Mouse (Mus musculus): ENCODE data around the gene Cyth3.

Cyth3 gene

DNA sequence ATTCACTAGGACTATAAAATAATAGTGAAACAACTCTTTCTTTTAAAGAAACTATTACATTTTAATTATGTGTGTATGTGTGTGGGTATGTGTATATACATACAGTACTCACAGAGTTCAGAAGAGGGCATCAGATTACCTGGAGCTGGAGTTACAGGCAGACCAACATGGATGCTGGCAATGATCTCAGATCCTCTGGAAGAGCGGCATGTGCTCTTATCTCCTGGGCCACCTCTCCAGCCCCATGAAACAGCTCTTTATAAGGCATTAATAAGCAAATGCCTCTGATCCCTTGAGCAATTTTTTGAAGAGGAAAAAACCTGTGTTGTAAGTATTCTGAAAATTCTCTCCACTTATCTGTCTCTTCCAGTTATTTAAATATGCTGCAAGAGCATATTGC is 43.8 kb downstream of the Cyth3 start:
- DNase-seq (ENCODE audit: low spot score in 2 of 2) = no peak

DNA sequence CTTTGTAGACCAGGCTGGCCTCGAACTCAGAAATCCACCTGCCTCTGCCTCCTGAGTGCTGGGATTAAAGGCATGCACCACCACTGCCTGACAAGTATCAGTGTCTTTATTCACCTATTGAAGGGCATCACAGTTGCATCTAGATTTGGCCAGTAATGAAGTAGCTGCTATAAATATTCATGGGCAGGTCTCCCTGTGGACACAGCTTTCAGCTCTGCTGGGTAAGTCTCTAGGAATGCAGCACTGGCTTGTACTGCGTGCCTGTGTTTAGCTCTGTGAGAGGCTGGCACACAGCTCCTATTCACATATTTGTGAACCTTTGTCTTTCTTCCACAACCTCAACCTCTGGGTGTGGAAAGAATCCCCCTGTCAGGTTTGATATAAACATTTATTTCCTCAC is 46.6 kb downstream of the Cyth3 start:
- DNase-seq (ENCODE audit: low spot score in 2 of 2) = no peak

DNA sequence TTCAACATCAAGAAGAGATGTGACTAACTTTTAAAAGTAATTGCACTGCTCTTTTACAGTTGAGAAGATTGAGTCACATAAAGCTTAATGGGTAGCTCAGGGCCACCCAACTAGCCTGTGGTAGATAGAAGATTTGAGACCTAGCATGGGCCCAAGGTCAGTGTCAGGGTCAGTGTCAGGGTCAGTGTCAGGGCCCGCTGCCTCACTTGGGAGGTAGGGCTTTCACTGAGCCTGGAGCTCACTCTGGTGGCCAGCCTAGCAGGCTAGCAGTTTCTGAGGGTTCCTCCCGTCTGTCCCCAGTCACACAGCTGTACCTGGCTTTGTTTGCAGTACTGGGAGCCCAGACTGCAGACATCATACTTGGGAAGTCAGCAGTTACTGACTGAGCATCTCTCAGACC is 47.1 kb downstream of the Cyth3 start:
- DNase-seq (ENCODE audit: low spot score in 2 of 2) = no peak

DNA sequence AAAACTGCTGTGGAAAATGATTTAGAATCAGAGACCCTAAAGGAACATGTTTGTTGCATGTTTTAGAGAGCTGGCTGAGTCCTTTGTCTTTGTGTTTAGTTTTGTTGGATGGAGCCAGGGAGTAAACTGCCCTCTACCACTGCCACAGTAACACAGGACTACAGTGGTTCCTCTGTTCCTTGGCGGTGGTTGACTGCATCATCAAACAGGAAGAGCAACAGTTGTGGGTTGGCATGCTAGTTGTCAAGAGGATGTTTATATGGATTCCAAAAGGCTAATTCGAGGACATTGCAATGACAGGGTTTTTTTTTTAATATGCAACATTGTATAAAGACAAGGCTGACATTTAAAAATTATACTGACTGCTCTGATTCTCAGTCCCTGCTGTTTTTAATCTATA is 47.6 kb downstream of the Cyth3 start:
- no peak for DNase-seq (ENCODE audit: low spot score in 2 of 2)

DNA sequence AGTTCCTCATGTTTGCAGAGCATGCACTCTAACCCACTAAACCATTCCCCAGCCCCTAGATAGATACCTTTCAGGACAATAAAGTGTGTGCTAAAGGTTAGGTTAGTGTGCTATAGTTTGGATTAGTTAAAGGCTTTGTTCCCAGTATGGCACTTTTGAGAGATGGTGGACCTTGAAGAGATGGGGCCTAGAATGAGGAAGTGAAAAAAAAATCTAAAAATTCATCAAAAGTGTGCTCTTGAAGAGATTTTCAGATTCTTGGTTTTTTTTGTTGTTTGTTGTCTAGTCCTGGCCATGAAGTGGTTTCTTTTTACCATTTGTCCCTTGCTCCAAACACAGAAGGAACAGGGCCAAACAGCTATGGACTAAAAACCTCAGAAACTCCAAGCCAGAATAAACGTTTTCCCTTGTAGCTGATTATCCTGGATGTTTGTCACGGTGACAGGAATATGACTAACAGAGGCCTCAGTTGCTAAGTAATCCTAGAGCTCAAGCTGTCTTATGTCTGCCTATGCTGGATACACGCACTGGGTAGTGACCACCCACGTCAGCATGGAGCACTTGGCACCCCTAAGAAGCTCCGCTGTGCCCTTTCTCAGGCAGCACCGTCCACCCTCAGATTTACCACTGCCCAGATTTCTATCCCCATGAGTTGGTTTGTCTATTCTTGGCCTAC is 48.6 kb downstream of the Cyth3 start:
- DNase-seq (ENCODE audit: low spot score in 2 of 2) = no peak

DNA sequence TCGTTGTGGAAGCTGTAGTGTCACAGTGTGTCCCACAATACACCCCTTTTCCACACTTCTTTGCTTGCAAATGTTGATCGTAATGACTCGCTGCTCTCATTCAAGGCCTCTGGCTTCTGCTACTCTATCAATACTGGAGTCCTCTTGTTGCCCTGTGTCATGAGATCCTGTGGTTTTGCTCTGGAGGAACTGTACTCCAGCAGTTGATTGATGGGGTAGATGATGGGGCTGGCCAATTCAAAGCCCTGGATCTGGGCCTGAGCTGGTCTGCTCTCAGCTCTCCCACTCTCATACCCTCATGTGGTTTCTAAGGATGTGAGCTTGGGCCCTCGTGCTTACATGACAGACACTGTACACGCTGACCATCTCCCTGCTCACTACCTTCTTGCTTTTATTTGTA is 52.3 kb downstream of the Cyth3 start:
- DNase-seq (ENCODE audit: low spot score in 2 of 2) = no peak

DNA sequence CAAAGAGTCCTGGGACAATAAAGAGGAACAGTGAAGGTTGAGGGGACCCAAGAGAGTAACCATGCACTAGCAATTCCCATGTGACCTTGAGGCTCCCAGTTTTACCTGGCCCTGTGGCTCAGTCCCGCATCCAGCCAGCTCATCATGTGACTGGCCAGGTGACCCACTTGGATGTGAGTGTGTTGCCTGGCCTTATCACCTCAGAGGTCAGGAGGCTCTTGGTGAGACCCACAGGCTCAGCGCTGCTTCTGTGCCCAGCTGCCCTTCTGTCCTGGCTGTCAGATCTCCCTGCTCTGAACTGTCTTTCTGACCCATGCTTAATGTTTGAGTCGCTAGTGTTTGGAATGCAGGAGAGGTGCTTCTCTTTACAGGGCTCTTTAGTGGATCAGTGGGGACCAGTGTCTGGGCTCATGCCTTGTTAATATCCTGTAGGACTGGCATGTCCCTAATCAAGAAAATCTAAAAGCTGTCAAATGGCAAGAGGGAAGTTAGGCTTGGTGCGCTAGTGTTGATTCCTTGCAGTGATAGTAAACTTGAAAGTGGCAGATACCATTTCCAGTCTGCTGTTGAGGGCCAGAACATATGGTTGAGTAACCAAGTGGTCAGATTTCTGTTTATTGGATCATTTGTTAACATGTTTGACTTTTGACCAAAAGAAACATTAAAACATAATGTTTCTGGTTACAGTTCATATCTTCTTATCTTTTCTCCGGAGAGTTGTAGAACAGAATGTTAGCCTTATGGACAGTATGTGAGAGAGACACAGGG is 54.2 kb downstream of the Cyth3 start:
- DNase-seq (ENCODE audit: low spot score in 2 of 2) = no peak

DNA sequence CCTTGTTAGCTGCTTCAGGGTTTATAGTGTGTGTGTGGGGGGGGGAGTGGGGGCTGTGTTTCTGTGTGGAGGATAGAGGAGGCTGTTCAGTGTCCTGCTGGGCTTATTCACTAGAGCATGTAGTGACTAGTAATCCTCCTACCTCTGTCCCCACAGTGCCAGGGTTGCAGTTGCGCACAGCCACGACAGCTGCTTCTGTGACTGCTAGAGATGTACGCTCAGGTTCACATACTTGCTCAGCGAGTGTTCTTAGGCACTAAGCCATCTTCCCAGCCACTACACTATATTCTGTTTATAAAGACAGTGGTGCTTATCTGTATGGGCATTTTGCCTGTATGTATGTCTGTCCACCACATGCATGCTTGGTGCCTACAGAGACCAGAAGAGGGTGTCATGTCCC is 55.1 kb downstream of the Cyth3 start:
- DNase-seq (ENCODE audit: low spot score in 2 of 2) = no peak

DNA sequence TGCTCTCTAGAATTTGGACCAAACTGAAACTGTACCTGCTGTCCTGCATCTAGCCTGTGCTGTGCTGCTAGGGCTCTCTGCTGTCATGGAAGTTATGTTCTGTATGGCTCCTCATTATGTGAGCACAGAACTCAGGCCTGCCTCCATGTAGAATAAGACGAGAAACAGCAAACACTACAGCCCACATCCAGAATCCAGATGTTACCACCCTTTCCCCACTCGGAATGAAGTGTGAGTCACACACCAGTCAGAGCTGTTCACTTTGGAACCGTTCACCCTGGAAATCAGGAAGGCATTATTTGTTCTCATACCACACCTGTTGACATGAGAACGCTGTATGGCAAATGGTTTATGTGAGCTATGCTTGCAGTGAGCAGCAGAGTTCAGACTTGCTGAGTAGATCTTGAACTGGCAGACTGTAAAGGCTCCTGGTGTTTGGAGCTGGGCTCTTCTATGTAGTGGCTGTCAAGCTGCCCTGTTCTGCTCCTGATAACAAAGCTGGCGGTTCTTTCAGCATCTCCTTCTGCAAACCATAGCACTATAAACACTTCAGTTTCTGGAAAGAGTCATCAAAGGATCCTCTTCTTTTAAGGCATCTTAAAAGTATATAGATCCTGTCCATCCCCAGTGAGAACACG is 56.5 kb downstream of the Cyth3 start:
- peak in 1 of 2 experiments; percentile 24 for DNase-seq (ENCODE audit: low spot score in 2 of 2)

DNA sequence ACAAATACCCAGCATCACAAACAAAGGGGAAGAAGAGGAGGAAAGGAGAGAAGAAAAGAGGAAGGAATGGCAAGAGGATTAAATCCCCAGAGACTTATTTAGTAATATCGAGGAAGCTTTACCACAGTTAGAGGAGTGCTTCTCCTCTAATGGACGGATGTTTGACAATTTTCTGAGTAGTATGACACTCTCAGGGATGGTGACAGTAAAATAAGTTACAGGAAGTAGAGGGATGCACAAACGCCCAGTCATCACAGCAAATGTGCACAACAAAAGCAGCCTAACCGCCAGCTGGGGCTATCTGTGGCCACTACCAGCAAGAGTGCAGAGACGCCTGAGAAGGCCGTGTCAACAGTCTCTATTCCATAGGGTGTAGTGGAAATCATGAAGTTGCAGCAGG is 57.4 kb downstream of the Cyth3 start:
- DNase-seq (ENCODE audit: low spot score in 2 of 2) = no peak

DNA sequence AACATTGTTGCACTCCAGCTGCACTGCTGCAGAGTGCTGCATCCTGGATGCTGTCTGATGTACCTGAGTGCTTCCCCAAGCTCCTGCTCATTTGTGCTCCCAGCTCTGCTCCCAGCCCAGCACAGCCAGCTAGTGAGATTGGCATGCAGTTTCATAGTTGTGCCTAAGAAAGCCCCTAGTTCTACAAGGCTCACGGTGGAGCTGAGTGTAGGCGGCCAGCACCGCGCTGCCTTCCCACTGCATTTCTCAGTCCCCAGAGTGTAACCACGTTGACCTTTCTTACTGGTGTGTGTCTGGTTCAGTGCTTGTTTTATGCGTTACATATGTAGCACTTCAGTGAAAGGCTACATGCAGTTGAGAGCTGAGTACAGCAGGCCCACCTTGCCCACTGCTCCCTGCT is 61.4 kb downstream of the Cyth3 start:
- DNase-seq (ENCODE audit: low spot score in 2 of 2) = peak in 1 of 2 experiments; percentile 26

DNA sequence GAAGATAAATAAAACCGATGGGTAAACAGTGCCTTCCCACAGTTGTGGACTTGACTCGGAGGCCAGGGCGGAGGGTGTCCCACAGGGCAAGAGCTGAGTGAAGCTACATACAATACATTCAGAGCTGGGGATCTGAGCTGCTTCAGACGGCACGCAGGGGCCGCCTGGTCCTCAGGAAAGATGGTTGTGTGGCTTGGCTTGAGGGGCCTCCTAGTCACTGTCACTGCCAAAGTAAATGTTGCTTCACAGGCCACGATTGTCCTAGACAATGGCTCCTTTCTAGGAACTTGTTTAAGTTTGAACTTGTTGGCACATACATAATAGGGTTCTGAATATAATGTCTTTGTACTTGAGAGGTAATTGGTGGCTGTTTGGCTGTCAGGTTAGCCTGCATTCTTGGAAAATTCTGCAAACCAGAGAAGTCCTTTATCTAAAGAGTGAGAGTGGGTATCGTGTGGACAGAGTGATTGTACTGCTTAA is 62.7 kb downstream of the Cyth3 start:
- DNase-seq (ENCODE audit: low spot score in 2 of 2) = no peak

DNA sequence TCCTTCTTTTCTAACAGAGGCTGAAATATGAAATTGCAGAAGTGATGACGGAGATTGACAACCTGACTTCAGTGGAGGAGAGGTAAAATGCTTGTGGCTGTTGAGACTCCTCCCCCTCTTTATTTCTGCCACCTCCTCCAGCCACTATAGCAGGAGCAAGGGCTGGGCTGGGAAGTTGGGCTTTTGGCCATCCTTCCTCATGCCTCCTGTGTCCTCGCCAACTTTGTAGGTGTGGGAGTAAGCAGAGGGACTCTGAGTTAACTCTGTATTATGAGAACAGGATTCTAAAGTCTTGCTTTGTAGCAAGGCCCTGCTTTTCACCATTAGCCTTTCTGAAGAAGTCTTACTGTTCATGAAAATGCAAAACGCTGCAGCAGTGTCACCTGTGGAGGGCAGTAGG is 64.2 kb downstream of the Cyth3 start:
- no peak for DNase-seq (ENCODE audit: low spot score in 2 of 2)

DNA sequence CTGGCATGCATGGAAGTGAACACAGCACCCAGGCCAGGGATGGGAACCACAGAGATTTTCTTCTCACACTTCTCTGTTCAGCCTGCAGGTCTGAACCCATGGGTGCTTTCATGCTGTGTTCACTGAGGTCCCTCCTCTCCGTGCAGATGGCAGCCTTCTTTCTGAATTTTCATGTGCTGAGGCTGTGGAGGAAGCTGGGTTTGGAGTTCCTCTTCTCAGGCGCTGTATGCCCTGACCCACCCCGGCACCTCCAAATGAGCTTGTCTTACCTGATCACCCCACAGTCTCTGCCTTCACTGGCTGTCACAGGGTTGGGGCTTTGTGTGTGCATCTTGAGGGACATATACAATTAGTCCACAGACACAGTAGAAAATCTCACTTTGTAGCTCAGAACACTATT is 65.3 kb downstream of the Cyth3 start:
- DNase-seq (ENCODE audit: low spot score in 2 of 2) = no peak

DNA sequence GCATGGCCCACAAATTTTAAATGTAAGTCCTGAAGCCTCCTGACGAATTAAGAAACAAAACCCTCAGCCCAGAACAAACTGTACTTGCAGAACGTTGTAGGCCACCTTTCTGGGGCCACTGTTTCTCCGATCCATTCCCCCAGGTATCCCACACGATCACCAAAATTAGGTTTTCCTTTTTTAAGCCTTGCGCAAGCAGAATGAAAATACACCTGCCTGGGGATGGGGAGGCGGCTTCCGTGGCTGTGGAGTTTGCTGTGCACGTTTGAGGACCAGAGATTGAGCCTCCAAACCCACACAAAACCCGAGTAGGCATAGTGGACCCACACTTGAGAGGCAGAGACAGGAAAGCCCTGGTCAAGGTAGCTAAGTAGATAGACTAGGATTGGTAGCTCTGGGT is 68.1 kb downstream of the Cyth3 start:
- DNase-seq (ENCODE audit: low spot score in 2 of 2) = no peak

DNA sequence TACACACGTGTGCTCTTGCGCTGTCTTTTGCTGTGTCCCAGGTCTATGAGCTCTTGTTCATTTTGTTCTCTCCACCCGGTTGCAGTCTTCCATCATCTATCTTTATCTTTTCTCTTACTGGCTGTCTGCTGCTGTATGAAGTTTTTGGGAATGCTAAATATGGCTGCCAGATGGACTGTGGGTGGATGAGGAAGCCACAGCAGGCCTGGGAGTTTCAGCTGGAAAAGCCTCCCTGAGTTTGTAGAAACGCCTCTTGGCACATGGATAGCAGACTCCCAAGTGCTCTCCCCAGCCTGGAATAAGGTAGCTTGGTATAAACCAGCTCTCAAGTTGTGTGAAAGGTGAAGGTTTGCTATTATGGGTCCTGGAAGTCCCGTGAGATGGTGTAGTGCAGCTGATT is 68.7 kb downstream of the Cyth3 start:
- DNase-seq (ENCODE audit: low spot score in 2 of 2) = peak; percentile 80 to 91

DNA sequence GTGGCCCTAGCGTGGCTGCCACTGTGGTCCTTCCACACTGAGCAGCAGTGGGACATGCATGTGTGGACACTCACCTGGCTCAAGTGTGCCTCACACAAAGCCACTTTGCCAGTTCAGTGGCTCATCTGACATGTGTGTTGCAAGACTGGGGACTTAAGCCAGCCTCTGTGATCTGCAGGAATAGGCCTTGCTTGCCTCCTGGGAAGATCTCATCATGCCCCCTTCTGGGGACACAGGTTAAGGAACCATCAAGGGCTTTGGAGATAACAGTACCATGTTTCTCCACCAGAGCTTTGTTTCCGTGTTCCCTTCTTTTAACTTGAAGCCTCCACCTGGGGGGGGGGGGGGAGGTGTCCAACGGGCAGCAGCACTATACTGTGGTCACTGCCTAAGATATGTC is 74.1 kb downstream of the Cyth3 start:
- no peak for DNase-seq (ENCODE audit: low spot score in 2 of 2)

DNA sequence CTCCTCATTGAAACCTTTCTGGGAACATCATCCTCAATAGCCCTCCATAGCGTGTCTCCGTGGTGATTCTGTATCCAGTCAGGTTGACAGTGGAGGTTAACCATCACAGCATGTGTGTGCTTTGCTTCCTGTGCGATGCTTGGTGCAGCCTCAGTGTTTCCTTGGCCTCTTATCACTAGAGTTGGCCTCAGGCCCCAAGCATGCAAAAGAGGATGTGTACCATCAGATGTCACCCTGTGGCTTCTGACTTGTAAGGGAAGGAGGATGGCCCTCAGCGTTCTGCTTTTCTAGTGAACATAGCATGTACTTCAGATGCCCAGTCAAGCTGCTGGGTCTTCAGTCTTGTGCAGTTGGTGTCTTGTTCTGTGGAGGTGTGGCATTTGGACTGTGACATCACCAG is 76.2 kb downstream of the Cyth3 start:
- DNase-seq (ENCODE audit: low spot score in 2 of 2) = no peak

DNA sequence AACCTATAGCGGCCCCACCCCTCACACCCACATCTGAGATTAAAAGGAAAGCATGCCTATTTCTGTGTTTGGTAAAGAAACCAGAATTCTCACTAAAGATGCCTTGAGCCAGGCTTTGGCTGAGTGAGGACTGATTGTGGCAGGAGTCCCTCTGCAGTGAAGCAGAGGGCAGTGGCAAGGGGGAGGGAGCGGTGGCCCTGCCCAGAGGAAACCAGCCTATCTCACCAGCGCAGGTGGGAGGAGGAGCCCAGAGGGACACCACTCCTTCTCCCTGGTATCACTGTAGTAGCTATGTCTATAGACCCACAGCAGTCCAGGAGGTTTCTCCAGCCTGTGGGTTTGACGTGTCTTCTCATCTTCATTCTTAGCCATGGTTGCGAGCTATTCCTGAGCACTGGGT is 78.0 kb downstream of the Cyth3 start:
- DNase-seq (ENCODE audit: low spot score in 2 of 2) = no peak

DNA sequence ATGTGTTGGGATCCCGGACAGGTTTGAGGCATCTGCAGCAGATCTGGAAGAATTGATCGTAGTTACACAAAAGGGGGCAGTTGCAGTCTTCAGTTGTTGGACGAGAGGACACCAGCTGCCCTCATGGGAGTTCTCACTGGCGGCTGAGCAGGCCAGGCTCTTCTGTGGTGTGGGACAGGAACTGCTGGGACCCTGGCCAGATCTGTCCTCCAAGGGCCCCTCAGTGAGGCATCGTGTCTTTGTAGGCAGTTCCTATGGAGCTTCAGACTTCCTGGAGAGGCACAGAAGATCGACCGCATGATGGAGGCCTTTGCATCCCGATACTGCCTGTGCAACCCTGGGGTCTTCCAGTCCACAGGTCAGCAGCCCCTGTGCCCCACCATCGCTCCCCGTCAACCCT is 78.8 kb downstream of the Cyth3 start:
- no peak for DNase-seq (ENCODE audit: low spot score in 2 of 2)

DNA sequence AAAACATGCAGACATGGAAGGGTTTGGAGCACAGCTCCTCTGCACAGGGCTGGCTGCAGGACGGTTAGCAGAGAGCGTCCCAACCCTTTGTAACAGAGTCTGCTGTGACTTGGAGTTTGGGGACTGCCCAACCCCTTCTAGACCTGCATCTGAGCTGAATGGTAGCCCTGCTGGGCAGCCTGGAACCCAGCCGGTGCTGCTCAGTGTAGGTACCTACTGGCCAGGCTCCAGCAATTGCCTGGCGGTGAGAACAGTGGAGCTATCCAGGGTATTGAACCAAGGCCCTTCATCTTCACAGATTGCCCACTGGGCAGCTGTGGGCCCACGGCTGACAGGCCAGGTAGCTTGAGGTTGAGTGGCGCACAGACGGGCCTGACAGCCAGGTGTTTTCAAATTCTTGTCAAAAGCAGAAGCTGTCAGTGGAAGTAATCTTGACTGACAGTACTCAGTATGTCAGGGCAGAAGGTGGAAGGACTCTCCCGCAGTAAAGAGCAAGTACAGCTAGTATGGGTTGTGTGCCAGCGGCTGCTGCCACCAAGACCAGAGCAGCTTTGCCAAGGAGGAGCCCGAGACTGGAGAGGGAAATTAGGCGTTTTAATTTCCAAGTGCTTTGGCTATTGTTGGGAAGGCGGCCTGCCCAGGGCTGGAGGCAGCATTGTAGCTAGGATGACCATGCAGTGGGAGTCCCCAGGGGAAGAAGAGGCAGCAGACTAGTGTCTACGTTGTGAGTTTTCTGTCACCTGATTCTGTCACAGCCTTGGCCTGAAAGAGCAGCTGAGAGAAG is 82.8 kb downstream of the Cyth3 start:
- DNase-seq (ENCODE audit: low spot score in 2 of 2) = no peak

DNA sequence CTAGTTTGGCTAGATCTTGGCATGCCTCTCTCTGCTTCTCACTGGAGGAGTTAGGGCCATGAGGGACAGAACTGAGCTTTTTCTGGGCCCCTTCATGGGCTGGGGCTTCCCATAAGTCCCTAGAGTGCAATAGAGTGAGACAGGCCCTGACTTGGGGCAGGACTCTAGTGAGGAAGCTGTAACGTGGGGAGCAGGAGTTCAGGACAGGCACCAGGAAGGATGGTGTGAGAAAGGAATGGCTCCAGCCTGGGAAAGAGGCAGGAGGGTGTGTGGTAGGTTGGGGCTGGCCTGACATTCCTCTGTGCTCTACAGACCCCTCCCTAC is 83.4 kb downstream of the Cyth3 start:
- no peak for DNase-seq (ENCODE audit: low spot score in 2 of 2)
